Mouse (Mus musculus): Measurements from ENCODE around the gene AI837181.
"Not testable (repeated sequence)": the region's sequence is repeated elsewhere in the genome, so short reads cannot be mapped to it uniquely, and the experiment has no call there.

The AI837181 gene

GRCm38 (mm10) chr19:5424782-5425741 is at the start of gene AI837181, which contains the start of gene Drap1:
Gene AI837181 (plus strand): TSS chr19:5425144.
Gene Drap1 (minus strand): TSS chr19:5424979.
- peak; percentile 94 for DNase-seq (ENCODE audit: low spot score)

- peak; percentile 66 for DNase-seq (ENCODE audit: low spot score)
Observed at GRCm38 (mm10) chr19:5377446-5377845, 47.5 kb upstream of the AI837181 start.

GRCm38 (mm10) chr19:5383326-5383725 is 41.6 kb upstream of the AI837181 start:
- no peak for DNase-seq (ENCODE audit: low spot score)

- DNase-seq (ENCODE audit: low spot score), result no peak
Observed at GRCm38 (mm10) chr19:5384715-5385114, 40.2 kb upstream of the AI837181 start.

GRCm38 (mm10) chr19:5388011-5388441 is 36.9 kb upstream of the AI837181 start:
- DNase-seq (ENCODE audit: low spot score), result no peak

- peak; percentile 96 for DNase-seq (ENCODE audit: low spot score)
Observed at GRCm38 (mm10) chr19:5388588-5389242, 36.2 kb upstream of the AI837181 start, which contains the start of gene Sart1. Gene Sart1 (minus strand): TSS chr19:5388703.

GRCm38 (mm10) chr19:5389647-5390046 is 35.3 kb upstream of the AI837181 start:
- DNase-seq (ENCODE audit: low spot score), result no peak

- DNase-seq (ENCODE audit: low spot score), result no peak
Observed at GRCm38 (mm10) chr19:5390416-5390815, 34.5 kb upstream of the AI837181 start.

GRCm38 (mm10) chr19:5392892-5393291 is 32.1 kb upstream of the AI837181 start:
- DNase-seq (ENCODE audit: low spot score), result no peak

- no peak for DNase-seq (ENCODE audit: low spot score)
Observed at GRCm38 (mm10) chr19:5394168-5394567, 30.8 kb upstream of the AI837181 start.

- DNase-seq (ENCODE audit: low spot score), result no peak
Observed at GRCm38 (mm10) chr19:5395371-5395770, 29.6 kb upstream of the AI837181 start.

- not testable (repeated sequence) for DNase-seq (ENCODE audit: low spot score)
Observed at GRCm38 (mm10) chr19:5401073-5401472, 23.9 kb upstream of the AI837181 start.

- no peak for DNase-seq (ENCODE audit: low spot score)
Observed at GRCm38 (mm10) chr19:5402293-5402692, 22.7 kb upstream of the AI837181 start, which contains the start of gene Tsga10ip. Gene Tsga10ip (minus strand): TSS chr19:5402526.

- no peak for DNase-seq (ENCODE audit: low spot score)
Observed at GRCm38 (mm10) chr19:5405924-5406323, 19.0 kb upstream of the AI837181 start.

- peak; percentile 54 for DNase-seq (ENCODE audit: low spot score)
Observed at GRCm38 (mm10) chr19:5406531-5407126, 18.3 kb upstream of the AI837181 start.

- peak; percentile 56 for DNase-seq (ENCODE audit: low spot score)
Observed at GRCm38 (mm10) chr19:5407133-5407532, 17.8 kb upstream of the AI837181 start.

- DNase-seq (ENCODE audit: low spot score), result no peak
Observed at GRCm38 (mm10) chr19:5408057-5409001, 16.6 kb upstream of the AI837181 start.

GRCm38 (mm10) chr19:5409068-5409467 is 15.9 kb upstream of the AI837181 start:
- DNase-seq (ENCODE audit: low spot score), result no peak

GRCm38 (mm10) chr19:5410641-5411040 is 14.3 kb upstream of the AI837181 start:
- no peak for DNase-seq (ENCODE audit: low spot score)

GRCm38 (mm10) chr19:5411961-5412360 is 13.0 kb upstream of the AI837181 start:
- DNase-seq (ENCODE audit: low spot score), result no peak

GRCm38 (mm10) chr19:5413840-5414239 is 11.1 kb upstream of the AI837181 start:
- no peak for DNase-seq (ENCODE audit: low spot score)
